Mouse (Mus musculus): ENCODE results near the gene Hapln4. TPM values are rescaled to one million over a fixed set of nuclear protein-coding genes. Genes with fewer than 3 reads are reported as not detected.

Hapln4 gene
- polyA plus RNA-seq, 1 experiment from 2014 or later, result 0.05 TPM

DNA sequence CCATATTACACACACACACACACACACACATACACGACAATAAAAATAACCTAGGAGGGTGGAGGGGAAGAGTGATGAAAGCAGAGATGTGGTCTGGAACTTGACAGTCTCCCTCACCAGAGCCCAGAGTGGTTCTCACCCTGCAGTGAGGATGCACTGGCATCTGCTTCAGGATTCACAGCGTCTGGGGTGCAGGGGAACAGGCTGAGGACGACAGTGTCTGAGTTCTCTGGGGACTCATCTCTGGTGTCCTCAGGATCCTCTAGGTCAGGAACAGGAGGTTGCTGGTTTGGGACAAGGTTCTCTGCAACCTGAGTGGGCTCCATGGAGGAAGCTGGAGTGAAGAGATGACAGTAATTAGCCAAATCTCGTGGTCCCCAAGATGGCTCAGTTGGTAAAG, 54.6 kb downstream of the Hapln4 start:
- peak overlapping the region; percentile 74 for H3K4me2 ChIP-seq (ENCODE audit: low read depth, low read length, severe bottlenecking)
- peak overlapping the region; percentile 69; the same call in 1 of the 2 replicates for H3K4me3 ChIP-seq (ENCODE audit: low read depth, low read length)
- 80% methylated on average over 4 of the region's 4 CpGs for WGBS
- H3K9me3 ChIP-seq (ENCODE audit: control insufficient read depth, low read length), result no peaks in the 10 kb centered on the region
- ATAC-seq (replicated peaks; ENCODE audit: low FRiP score), result no peak
- H3K9ac ChIP-seq (ENCODE audit: low read length), result no peak overlapping the region; the same call in 1 of the 2 replicates
- H3K27ac ChIP-seq (ENCODE audit: low read depth, low read length), result no peak overlapping the region
- DNase-seq (ENCODE audit: low spot score), result no peak
- H3K27me3 ChIP-seq (ENCODE audit: control insufficient read depth, insufficient read depth, low read length), result no peaks in the 10 kb centered on the region
- peaks cover 16% of the 10 kb centered on the region; the same call in 1 of the 2 replicates for H3K36me3 ChIP-seq (ENCODE audit: control insufficient read depth, insufficient read depth, low read length)
- H3K4me1 ChIP-seq (replicated peaks; ENCODE audit: control insufficient read depth, insufficient read depth, low read length), result peaks cover 12% of the 10 kb centered on the region

- Histone ChIP-seq H3K4me1 (replicated peaks; ENCODE audit: control insufficient read depth, insufficient read depth, low read length) (peaks cover 12% of the 10 kb centered on the region), H3K9me3 (ENCODE audit: control insufficient read depth, low read length) (no peaks in the 10 kb centered on the region), H3K9ac (ENCODE audit: low read length) (peak within 1 kb of the TSS; percentile 68), H3K36me3 (ENCODE audit: control insufficient read depth, insufficient read depth, low read length) (peaks cover 10% of the 10 kb centered on the region; the same call in 1 of the 2 replicates), H3K27ac (ENCODE audit: low read depth, low read length) (peak within 1 kb of the TSS; percentile 19; the same call in 1 of the 2 replicates), H3K4me3 (ENCODE audit: low read depth, low read length) (peak within 1 kb of the TSS; percentile 69), H3K4me2 (ENCODE audit: low read depth, low read length, severe bottlenecking) (peak within 1 kb of the TSS; percentile 74), H3K27me3 (ENCODE audit: control insufficient read depth, insufficient read depth, low read length) (no peaks in the 10 kb centered on the region)
- peak; percentile 99 for DNase-seq (ENCODE audit: low spot score)
- peak; percentile 97 for ATAC-seq (replicated peaks; ENCODE audit: low FRiP score)
- WGBS, result under 1% methylated on average over 46 of the region's 46 CpGs
These were observed 56.0 kb downstream of the Hapln4 start, which contains the start of the genes Rfxank, Borcs8 and Mef2b for GRCm38 (mm10) chr8:70139026-70139857. TSS of gene Rfxank (minus strand) at chr8:70139154. TSS of gene Borcs8 (plus strand) at chr8:70139499. TSS of gene Mef2b (plus strand) at chr8:70139711.

DNA sequence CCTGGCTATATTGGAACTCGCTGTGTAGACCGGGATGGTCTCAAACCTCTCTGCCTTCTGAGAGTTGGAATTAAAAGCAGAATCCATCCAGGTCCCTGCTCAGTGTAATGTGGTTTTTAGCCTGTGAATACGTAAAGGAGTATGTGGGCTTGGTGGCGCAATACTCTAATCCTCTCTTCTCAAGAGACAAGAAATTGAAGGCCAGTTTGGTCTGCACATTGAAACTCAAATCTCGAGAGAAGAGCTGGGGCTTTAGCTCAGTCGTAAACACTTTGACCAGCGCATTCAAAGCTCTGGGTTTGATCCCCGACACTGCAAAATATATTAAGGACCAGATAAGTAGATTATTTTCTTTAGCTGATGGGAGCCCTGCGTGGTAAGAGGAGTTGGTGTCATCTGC, 56.7 kb downstream of the Hapln4 start:
- ATAC-seq (replicated peaks; ENCODE audit: low FRiP score) (no peak), DNase-seq (ENCODE audit: low spot score) (no peak)
- Histone ChIP-seq H3K27me3 (ENCODE audit: control insufficient read depth, insufficient read depth, low read length) (no peaks in the 10 kb centered on the region), H3K4me2 (ENCODE audit: low read depth, low read length, severe bottlenecking) (peak overlapping the region; percentile 74), H3K27ac (ENCODE audit: low read depth, low read length) (peak overlapping the region; percentile 19; the same call in 1 of the 2 replicates), H3K4me1 (replicated peaks; ENCODE audit: control insufficient read depth, insufficient read depth, low read length) (peaks cover 12% of the 10 kb centered on the region), H3K9ac (ENCODE audit: low read length) (peak overlapping the region; percentile 68), H3K4me3 (ENCODE audit: low read depth, low read length) (peak overlapping the region; percentile 69), H3K36me3 (ENCODE audit: control insufficient read depth, insufficient read depth, low read length) (peaks cover 8% of the 10 kb centered on the region; the same call in 1 of the 2 replicates), H3K9me3 (ENCODE audit: control insufficient read depth, low read length) (no peaks in the 10 kb centered on the region)
- WGBS, result 13% methylated on average over 9 of the region's 9 CpGs

Small RNA genes lying within 50 kb of the gene (microRNA-seq; reads per million reads assigned to microRNA genes)
- not detected for gene Mir7066 (ENCODE audit: insufficient number of aligned reads)

Other genes starting within 250 kb of the Hapln4 start
- 0.20 and 0.35 TPM in 2 replicates for gene Cilp2, start 195.8 kb upstream of the Hapln4 start, polyA plus RNA-seq (2014; fragmentation: Nextera tagmentation; extraction: Ambion mirVana)
- gene Tssk6, start 181.3 kb upstream of the Hapln4 start, polyA plus RNA-seq (2014; fragmentation: Nextera tagmentation; extraction: Ambion mirVana), result 5.2 and 6.0 TPM in 2 replicates
- 153 and 155 TPM in 2 replicates for gene Ndufa13, start 180.9 kb upstream of the Hapln4 start, polyA plus RNA-seq (2014; fragmentation: Nextera tagmentation; extraction: Ambion mirVana)
- gene Yjefn3, start 180.7 kb upstream of the Hapln4 start, polyA plus RNA-seq (2014; fragmentation: Nextera tagmentation; extraction: Ambion mirVana), result 4.0 and 4.4 TPM in 2 replicates
- gene Gatad2a, start 87.1 kb upstream of the Hapln4 start, polyA plus RNA-seq (2014; fragmentation: Nextera tagmentation; extraction: Ambion mirVana), result 81.7 and 88.6 TPM in 2 replicates
- 53.8 and 56.4 TPM in 2 replicates for gene Mau2, start 40.7 kb upstream of the Hapln4 start, polyA plus RNA-seq (2014; fragmentation: Nextera tagmentation; extraction: Ambion mirVana)
- 44.6 and 45.4 TPM in 2 replicates for gene Sugp1, start 40.6 kb upstream of the Hapln4 start, polyA plus RNA-seq (2014; fragmentation: Nextera tagmentation; extraction: Ambion mirVana)
- gene Tm6sf2, start 10.5 kb upstream of the Hapln4 start, polyA plus RNA-seq (2014; fragmentation: Nextera tagmentation; extraction: Ambion mirVana), result 0.76 and 1.3 TPM in 2 replicates
- 51.5 and 60.4 TPM in 2 replicates for gene Ncan, start 37.4 kb downstream of the Hapln4 start, polyA plus RNA-seq (2014; fragmentation: Nextera tagmentation; extraction: Ambion mirVana)
- gene Nr2c2ap, start 47.9 kb downstream of the Hapln4 start, polyA plus RNA-seq (2014; fragmentation: Nextera tagmentation; extraction: Ambion mirVana), result 20.7 and 23.9 TPM in 2 replicates
- 15.2 and 17.6 TPM in 2 replicates for gene Rfxank, start 55.7 kb downstream of the Hapln4 start, polyA plus RNA-seq (2014; fragmentation: Nextera tagmentation; extraction: Ambion mirVana)
- 40.5 and 41.9 TPM in 2 replicates for gene Borcs8, start 56.0 kb downstream of the Hapln4 start, polyA plus RNA-seq (2014; fragmentation: Nextera tagmentation; extraction: Ambion mirVana)
- 0.67 and 1.1 TPM in 2 replicates for gene Mef2b, start 56.3 kb downstream of the Hapln4 start, polyA plus RNA-seq (2014; fragmentation: Nextera tagmentation; extraction: Ambion mirVana)
- gene Tmem161a, start 88.9 kb downstream of the Hapln4 start, polyA plus RNA-seq (2014; fragmentation: Nextera tagmentation; extraction: Ambion mirVana), result 42.5 and 45.1 TPM in 2 replicates
- 1.9 and 2.5 TPM in 2 replicates for gene Slc25a42, start 128.8 kb downstream of the Hapln4 start, polyA plus RNA-seq (2014; fragmentation: Nextera tagmentation; extraction: Ambion mirVana)
- 60.4 and 74.7 TPM in 2 replicates for gene Sugp2, start 150.8 kb downstream of the Hapln4 start, polyA plus RNA-seq (2014; fragmentation: Nextera tagmentation; extraction: Ambion mirVana)
- 31.2 and 35.7 TPM in 2 replicates for gene Armc6, start 151.0 kb downstream of the Hapln4 start, polyA plus RNA-seq (2014; fragmentation: Nextera tagmentation; extraction: Ambion mirVana)
- 87.6 and 91.4 TPM in 2 replicates for gene Homer3, start 199.4 kb downstream of the Hapln4 start, polyA plus RNA-seq (2014; fragmentation: Nextera tagmentation; extraction: Ambion mirVana)
- gene Ddx49, start 219.0 kb downstream of the Hapln4 start, polyA plus RNA-seq (2014; fragmentation: Nextera tagmentation; extraction: Ambion mirVana), result 54.4 and 61.5 TPM in 2 replicates
- gene Cope, start 219.1 kb downstream of the Hapln4 start, polyA plus RNA-seq (2014; fragmentation: Nextera tagmentation; extraction: Ambion mirVana), result 220 and 268 TPM in 2 replicates
- 10.6 and 11.0 TPM in 2 replicates for gene Cers1, start 232.3 kb downstream of the Hapln4 start, polyA plus RNA-seq (2014; fragmentation: Nextera tagmentation; extraction: Ambion mirVana)
- 1.8 and 2.6 TPM in 2 replicates for gene Gdf1, start 246.4 kb downstream of the Hapln4 start, polyA plus RNA-seq (2014; fragmentation: Nextera tagmentation; extraction: Ambion mirVana)